Mouse (Mus musculus) brain, embryonic 14.5 days (tissue): ENCODE data around the gene Pxdn.

Experiments
- CTCF ChIP-seq: fragments of 200-500 bp; IDR thresholded peaks from 2 replicates; pipeline ENCODE4 v1.5.1; 2012; ENCODE audit warnings: inconsistent platforms, mild to moderate bottlenecking, moderate library complexity, borderline replicate concordance; ENCODE audit not compliant: insufficient read depth, insufficient read length; ENCODE audit errors: extremely low read depth
- POLR2A ChIP-seq: fragments of 200-500 bp; IDR thresholded peaks from 2 replicates; pipeline ENCODE4 v1.6.1; 2012; ENCODE audit warnings: mild to moderate bottlenecking, inconsistent platforms, borderline replicate concordance; ENCODE audit not compliant: poor library complexity, insufficient read depth, insufficient read length, severe bottlenecking; ENCODE audit errors: extremely low read depth

- TF ChIP-seq CTCF (no peak), POLR2A (no peak)
Observed at GRCm38 (mm10) chr12:29942435-29942834, 5.0 kb downstream of the Pxdn start.
